Mouse (Mus musculus) myocyte (in vitro differentiated cells): ENCODE measurements around the gene Gm19426.

Experiments
- CEBPB ChIP-seq: IDR thresholded peaks from 2 replicates; pipeline ENCODE4 v1.6.1; 2011; ENCODE audit warnings: mild to moderate bottlenecking, moderate library complexity; ENCODE audit not compliant: poor library complexity, insufficient read depth, severe bottlenecking
- E2F4 ChIP-seq: IDR thresholded peaks from one replicate; pipeline ENCODE4 v1.6.1; 2011; ENCODE audit warnings: mild to moderate bottlenecking, control low read depth, moderate library complexity; ENCODE audit not compliant: insufficient read depth
- MAX ChIP-seq: IDR thresholded peaks from one replicate; pipeline ENCODE4 v1.6.1; 2011; ENCODE audit warnings: low read depth, mild to moderate bottlenecking, control low read depth
- MYOD1 ChIP-seq, 3 experiments: IDR thresholded peaks; one replicate each; pipeline ENCODE4 v1.6.1; 2011; ENCODE audit warnings: control low read depth in 2 of 3, low read depth in 2 of 3, mild to moderate bottlenecking in 2 of 3, moderate library complexity in 1 of 3; ENCODE audit not compliant: insufficient read length in 2 of 3, control insufficient read depth in 1 of 3
- MYOG ChIP-seq, 3 experiments: IDR thresholded peaks; one replicate each; pipeline ENCODE4 v1.6.1; 2011; ENCODE audit warnings: control low read depth in 2 of 3, low read depth in 2 of 3, mild to moderate bottlenecking in 2 of 3; ENCODE audit not compliant: insufficient read length in 2 of 3, control insufficient read depth in 1 of 3, insufficient read depth in 1 of 3
- POLR2A ChIP-seq: IDR thresholded peaks from one replicate; pipeline ENCODE4 v1.6.1; 2011; ENCODE audit warnings: low read depth, mild to moderate bottlenecking, control low read depth, moderate library complexity; ENCODE audit not compliant: insufficient read length
- POLR2AphosphoS2 ChIP-seq: IDR thresholded peaks from one replicate; pipeline ENCODE4 v1.6.1; 2011; ENCODE audit warnings: low read depth, control low read depth; ENCODE audit not compliant: insufficient read length
- REST ChIP-seq: IDR thresholded peaks from one replicate; pipeline ENCODE4 v1.6.1; 2011; ENCODE audit warnings: mild to moderate bottlenecking, control low read depth, moderate library complexity; ENCODE audit not compliant: insufficient read depth, insufficient read length
- TCF12 ChIP-seq: IDR thresholded peaks from one replicate; pipeline ENCODE4 v1.6.1; 2011; ENCODE audit warnings: mild to moderate bottlenecking, control low read depth; ENCODE audit not compliant: poor library complexity, insufficient read depth, severe bottlenecking
- USF1 ChIP-seq: IDR thresholded peaks from one replicate; pipeline ENCODE4 v1.6.1; 2011; ENCODE audit warnings: low read depth, mild to moderate bottlenecking, control low read depth, moderate library complexity

DNA sequence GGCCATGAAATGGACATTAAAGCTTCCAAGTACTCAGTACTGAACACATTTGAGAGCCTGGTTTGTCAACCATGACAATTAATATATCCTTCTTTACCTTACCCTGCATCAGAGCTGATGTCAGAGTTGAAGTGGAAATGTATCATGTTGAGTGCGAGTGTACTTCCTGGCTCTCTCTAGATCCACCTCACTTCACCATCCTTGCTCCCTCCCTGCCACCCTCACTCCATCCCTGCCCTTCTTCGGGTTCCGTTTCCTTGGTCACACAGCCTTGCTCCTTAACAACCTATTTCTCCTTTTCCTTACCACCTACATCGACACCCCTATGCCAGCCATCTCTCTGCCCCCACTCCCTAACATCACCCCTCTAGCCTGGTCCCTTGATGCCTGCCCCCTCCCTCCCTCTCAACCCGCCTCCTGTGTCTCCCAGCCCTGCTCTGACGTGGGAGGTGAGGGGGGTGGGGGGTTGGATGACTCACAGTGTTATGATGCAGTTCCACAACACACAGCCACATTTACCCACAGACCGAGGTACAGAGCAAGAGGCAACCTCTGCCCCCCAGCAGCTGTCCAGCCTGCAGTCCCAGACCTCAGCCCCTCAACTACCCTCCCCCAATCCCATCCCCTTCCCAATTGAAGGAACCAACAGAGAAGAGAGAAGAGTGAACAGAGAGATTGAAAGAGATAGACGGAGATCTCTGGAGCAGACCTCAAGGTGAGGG is 9.7 kb downstream of the Gm19426 start, which contains the start of gene Ypel4:
- peak; percentile 15 for TF ChIP-seq POLR2A
- TF ChIP-seq MYOG (IDR thresholded peaks at IDR 0.05; ENCODE audit: control insufficient read depth in 1 of 3, insufficient read depth in 1 of 3, insufficient read length in 2 of 3, low read depth in 2 of 3): peak in 1 of 3 experiments; percentile 14
- TF ChIP-seq USF1: no peak
- TF ChIP-seq CEBPB: no peak
- peak in 2 of 3 experiments; percentile 38 to 52 for TF ChIP-seq MYOD1 (IDR thresholded peaks at IDR 0.05; ENCODE audit: control insufficient read depth in 1 of 3, insufficient read length in 2 of 3, low read depth in 2 of 3)
- no peak for TF ChIP-seq REST
- TF ChIP-seq TCF12: no peak
- no peak for TF ChIP-seq MAX
- TF ChIP-seq POLR2AphosphoS2: no peak
- TF ChIP-seq E2F4: no peak
